Mouse (Mus musculus) olfactory bulb, adult 2 months (tissue): ENCODE results near the gene Slx4ip.

ENCODE experiments used
- CTCF ChIP-seq: fragments of 200-500 bp; IDR thresholded peaks from 2 replicates; pipeline ENCODE4 v1.5.1; 2012; ENCODE audit warnings: low read depth, mild to moderate bottlenecking, low read length, moderate library complexity; ENCODE audit not compliant: insufficient read depth
- POLR2A ChIP-seq: fragments of 200-500 bp; IDR thresholded peaks from 2 replicates; pipeline ENCODE4 v1.6.1; 2012; ENCODE audit warnings: mild to moderate bottlenecking, low read depth, low read length, moderate library complexity; ENCODE audit not compliant: insufficient read depth

DNA sequence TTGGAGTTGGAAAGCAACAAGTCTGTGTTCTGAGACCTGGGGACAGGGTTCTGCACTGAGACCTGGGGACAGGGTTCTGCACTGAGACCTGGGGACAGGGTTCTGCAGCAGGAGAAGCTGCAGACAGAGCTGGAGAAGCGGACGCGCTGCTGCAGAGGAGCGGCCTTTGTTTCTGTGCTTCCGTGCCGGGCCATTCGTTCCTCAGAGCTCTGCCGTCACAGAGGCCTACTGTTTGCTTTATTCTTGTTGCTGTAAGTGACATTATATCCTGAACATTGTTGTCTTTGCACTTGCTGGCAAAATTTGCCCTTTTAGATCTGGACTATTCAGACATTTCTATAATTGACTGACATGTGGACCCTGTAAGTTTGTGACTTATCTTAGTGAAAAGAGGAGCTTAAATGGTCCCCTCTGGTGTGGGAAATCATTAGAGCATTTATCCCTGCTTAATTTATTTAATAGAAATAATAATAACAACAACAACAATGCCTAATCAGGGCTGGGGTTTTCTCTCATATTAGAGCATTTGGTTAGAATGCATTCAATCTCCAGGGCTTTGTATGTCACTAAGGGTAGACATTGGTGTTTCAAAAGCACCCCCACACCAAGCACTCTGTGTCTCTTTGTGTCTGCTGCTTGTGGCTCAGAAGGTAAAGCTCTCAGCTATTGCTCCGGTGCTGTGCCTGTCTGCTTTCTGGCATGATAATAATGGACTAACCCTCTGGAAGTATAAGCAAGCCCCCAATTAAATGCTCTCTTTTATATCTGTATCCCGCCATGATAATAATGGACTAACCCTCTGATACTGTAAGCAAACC lies 90.3 kb downstream of the Slx4ip start:
- no peak for TF ChIP-seq CTCF
- no peak for TF ChIP-seq POLR2A
